Mouse (Mus musculus) CH12.LX (cell line): Measurements from ENCODE around the gene Bsn.

ENCODE experiments used
- CTCF ChIP-seq, 2 experiments: IDR thresholded peaks in 1 of 2; conservative IDR thresholded peaks in 1 of 2; 2 replicates each; pipeline ENCODE4 v1.5.1; 2011 to 2012; ENCODE audit warnings: low read depth in 2 of 2, low read length in 2 of 2, improper control_type of control experiment in 1 of 2, inconsistent platforms in 1 of 2, mild to moderate bottlenecking in 1 of 2, moderate library complexity in 1 of 2
- EP300 ChIP-seq: IDR thresholded peaks from 2 replicates; pipeline ENCODE4 v1.6.1; 2011; ENCODE audit warnings: low read length, improper control_type of control experiment
- MYC ChIP-seq: IDR thresholded peaks from 2 replicates; pipeline ENCODE4 v1.6.1; 2011; ENCODE audit warnings: low read depth, mild to moderate bottlenecking, improper control_type of control experiment, low read length
- NRF1 ChIP-seq: IDR thresholded peaks from 2 replicates; pipeline ENCODE4 v1.6.1; 2014; ENCODE audit warnings: low read depth, mild to moderate bottlenecking, inconsistent platforms, low read length, improper control_type of control experiment, moderate library complexity
- POLR2A ChIP-seq: IDR thresholded peaks from 2 replicates; pipeline ENCODE4 v1.6.1; 2011; ENCODE audit warnings: low read depth, mild to moderate bottlenecking, improper control_type of control experiment, low read length
- USF2 ChIP-seq: conservative IDR thresholded peaks from 2 replicates; pipeline ENCODE4 v1.6.1; 2011; ENCODE audit warnings: low read depth, low read length, improper control_type of control experiment
- ZNF384 ChIP-seq: IDR thresholded peaks from 2 replicates; pipeline ENCODE4 v1.6.1; 2012; ENCODE audit warnings: low read depth, low read length, improper control_type of control experiment, inconsistent platforms

DNA sequence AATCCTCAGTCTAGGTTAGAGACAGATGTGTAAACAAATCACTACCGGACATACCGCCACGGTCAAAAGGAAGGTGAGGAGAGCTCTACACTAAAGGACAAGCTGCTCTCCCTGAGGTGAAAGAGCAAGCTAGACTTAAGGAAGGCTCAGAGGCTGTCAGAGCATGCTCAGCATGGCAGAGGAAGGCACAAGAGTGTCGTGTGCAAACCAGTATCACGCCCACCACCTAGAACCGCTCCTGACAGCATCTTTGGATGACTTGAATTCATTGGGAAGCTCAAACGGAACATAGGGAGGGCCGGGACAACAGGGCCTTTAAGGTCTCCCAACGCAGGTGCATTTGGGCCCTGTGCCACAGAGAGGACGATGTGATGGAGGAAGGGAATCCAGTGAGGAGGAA is 48.8 kb downstream of the Bsn start:
- no peak for TF ChIP-seq CTCF (conservative IDR thresholded peaks at IDR 0.05 in 1 of 2, IDR thresholded peaks at IDR 0.05 in 1 of 2; ENCODE audit: low read depth in 2 of 2, low read length in 2 of 2)
- TF ChIP-seq USF2: no peak
- no peak for TF ChIP-seq EP300
- no peak for TF ChIP-seq POLR2A
- no peak for TF ChIP-seq NRF1
- TF ChIP-seq MYC: no peak
- TF ChIP-seq ZNF384: no peak
